Mouse (Mus musculus) left cerebral cortex, adult 8-10 months (tissue): ENCODE measurements around the gene Ssbp3. TPM values are rescaled to one million over a fixed set of nuclear protein-coding genes. Genes with fewer than 3 reads are reported as not detected.

ENCODE experiments used
- DNase-seq, 2 experiments: peaks; one replicate each; pipeline ENCODE4 v3.0.0; 2022; ENCODE audit warnings: low spot score in 2 of 2
- total RNA-seq, 4 experiments: library from RNA; stranded (reverse); gene quantifications; 2 replicates each; pipeline ENCODE4 v1.2.4; 2022

Ssbp3 gene
- total RNA-seq, 4 experiments from 2014 or later: 171 to 199 (median 187) TPM

- DNase-seq: no peak
Measured at GRCm38 (mm10) chr4:107091696-107092095, 181.2 kb downstream of the Ssbp3 start.

DNA sequence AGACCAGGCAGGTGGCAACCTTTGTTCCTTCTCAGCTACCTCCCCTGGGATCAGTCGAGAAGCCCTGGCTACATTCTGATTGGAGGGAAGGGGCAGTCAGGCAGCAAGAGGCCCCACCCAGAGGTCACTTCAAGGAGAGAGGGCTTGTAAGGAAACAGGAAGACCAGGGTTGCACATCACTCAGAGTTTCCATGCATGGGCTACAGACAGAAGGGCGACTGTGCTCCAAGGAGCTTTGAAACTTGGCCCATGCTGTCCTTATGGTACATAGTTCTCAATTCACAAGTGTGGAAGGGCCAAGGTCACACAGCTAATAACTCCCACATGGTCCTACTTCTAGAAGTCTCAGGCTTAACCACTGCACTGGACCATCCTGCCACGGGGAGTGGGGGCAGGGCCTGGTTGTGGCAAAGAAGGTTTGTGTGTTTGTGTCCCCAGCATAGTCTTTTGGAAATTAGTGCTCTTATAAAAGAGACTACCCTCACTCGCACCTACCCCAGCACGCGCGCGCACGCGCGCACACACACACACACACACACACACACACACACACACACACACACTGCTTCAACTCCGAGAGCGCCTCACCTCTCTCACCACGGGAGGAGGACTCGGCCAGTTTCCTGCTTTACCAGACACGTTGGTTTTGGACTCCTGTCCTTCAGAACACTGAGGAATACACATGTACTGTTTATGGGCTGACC, 184.1 kb downstream of the Ssbp3 start:
- no peak for DNase-seq

- no peak for DNase-seq
Measured at GRCm38 (mm10) chr4:107096043-107096442, 185.5 kb downstream of the Ssbp3 start.

DNA sequence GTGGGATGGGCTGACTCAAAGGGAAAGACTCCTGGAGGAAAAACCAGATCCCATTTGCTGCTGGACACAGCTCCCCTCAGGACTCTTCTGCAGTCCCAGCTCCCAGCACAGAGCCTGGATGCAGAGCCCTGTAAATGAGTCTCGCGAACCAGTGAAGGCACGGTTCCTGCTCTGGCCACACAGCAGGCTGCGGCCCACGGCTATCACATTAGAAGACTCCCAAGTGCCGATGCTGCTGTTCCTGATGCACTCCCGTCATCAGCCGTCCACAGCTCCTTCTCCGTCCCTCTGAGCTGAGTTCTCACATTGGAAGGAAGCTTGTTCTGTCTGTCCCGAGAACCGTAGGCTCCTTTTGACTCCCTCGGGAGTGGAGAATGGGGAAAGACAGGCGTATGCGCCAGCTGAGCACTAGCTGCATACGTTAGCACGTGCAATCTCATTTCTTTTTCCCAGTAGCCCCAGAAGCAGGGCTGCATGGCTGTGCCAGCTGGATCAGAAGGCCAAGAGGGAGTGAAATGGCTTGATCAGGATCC, 186.4 kb downstream of the Ssbp3 start, which contains the start of gene Cdcp2:
Gene Cdcp2 (plus strand): TSS at position 51 of the 533 bp plus-strand sequence.
- DNase-seq: no peak

- DNase-seq: no peak
Measured at GRCm38 (mm10) chr4:107097871-107098270, 187.4 kb downstream of the Ssbp3 start.

- DNase-seq: no peak
Measured at GRCm38 (mm10) chr4:107098375-107098774, 187.9 kb downstream of the Ssbp3 start.

DNA sequence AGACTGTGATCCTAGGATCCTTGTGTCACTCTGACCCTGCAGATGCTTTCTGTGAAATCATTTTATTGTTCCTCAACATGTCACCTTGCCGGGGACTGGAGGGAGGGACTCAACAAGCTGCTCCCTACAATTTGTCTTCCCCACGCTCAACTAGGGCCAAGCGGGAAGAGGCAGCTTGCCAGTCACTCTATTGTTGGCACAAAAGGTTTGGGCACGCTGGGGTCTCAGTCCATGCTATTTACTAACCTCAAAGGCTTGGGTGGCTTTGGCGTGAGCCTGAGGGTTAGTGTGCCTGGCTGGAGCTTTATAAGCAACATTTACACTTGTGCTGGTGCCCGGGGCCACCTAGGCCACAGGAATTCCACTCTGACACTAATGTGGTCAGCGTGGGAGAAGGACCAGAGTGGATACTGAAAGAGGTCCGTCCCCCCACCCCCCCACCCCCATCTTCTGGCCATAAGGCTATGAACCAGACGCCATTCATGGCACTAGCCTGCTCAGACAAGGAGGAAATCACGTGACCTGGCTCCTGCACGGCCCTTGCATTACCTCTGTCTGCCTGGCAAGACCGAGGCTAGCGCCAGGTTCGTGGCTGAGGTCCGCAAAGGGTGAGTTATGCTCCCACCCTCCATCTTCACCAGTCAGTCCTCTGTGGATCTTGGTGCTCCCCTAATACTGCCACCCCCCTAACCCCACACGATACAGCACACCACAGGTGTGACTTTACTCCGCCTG, 188.5 kb downstream of the Ssbp3 start:
- no peak for DNase-seq

Other genes starting within 250 kb of the Ssbp3 start
- 10 to 100 TPM; 39.8 to 43.6 (median 42.1) TPM for gene Ttc4, start 231.8 kb upstream of the Ssbp3 start, total RNA-seq
- gene Mroh7, start 179.8 kb upstream of the Ssbp3 start, total RNA-seq: 1 to 10 TPM; 3.2 to 5.7 (median 4.0) TPM
- under 1 TPM in 1 of 4 experiments, not detected in 3; 0.30 TPM for gene Fam151a, start 176.8 kb upstream of the Ssbp3 start, total RNA-seq
- gene Acot11, start 105.7 kb upstream of the Ssbp3 start, total RNA-seq: 10 to 100 TPM; 31.0 to 59.2 (median 51.8) TPM
- 10 to 100 TPM; 53.4 to 58.6 (median 58.2) TPM for gene Mrpl37, start 156.2 kb downstream of the Ssbp3 start, total RNA-seq
- 1 to 10 TPM; 5.8 to 9.8 (median 7.2) TPM for gene Cyb5rl, start 156.3 kb downstream of the Ssbp3 start, total RNA-seq
- not detected for gene Cdcp2, start 186.2 kb downstream of the Ssbp3 start, total RNA-seq